Mouse (Mus musculus) megakaryocyte-erythroid progenitor cell, adult 5-6 weeks (primary cell): Measurements from ENCODE around the gene Mcmbp. TPM values are rescaled to one million over a fixed set of nuclear protein-coding genes. Genes with fewer than 3 reads are reported as not detected.

Experiments
- ATAC-seq: replicated peaks from 2 replicates; pipeline ENCODE4 v1.8.0; 2016; ENCODE audit warnings: mild to moderate bottlenecking, inconsistent platforms; ENCODE audit not compliant: severe bottlenecking, poor library complexity, low FRiP score, low TSS enrichment
- total RNA-seq, 2 experiments: library from RNA; stranded (forward) in 1 of 2; stranded (reverse) in 1 of 2; fragments of 200-1000, 215-1000 nt in 1 of 2; fragments of >200 nt in 1 of 2; fragmentation: Nextera tagmentation in 1 of 2; gene quantifications; 2 replicates each; pipeline ENCODE4 v1.2.3; 2014 to 2017

Gene Mcmbp
- total RNA-seq (2014; fragmentation: Nextera tagmentation) (46.5 and 58.2 TPM in 2 replicates), total RNA-seq (2017) (38.7 and 52.8 TPM in 2 replicates)

- ATAC-seq = peak; percentile 68
Observed at GRCm38 (mm10) chr7:128740334-128740733, at the start of gene Mcmbp. Gene Mcmbp, minus strand, starts transcription at chr7:128740495.

- ATAC-seq = no peak
Observed at GRCm38 (mm10) chr7:128790045-128790444, 49.8 kb upstream of the Mcmbp start.

DNA sequence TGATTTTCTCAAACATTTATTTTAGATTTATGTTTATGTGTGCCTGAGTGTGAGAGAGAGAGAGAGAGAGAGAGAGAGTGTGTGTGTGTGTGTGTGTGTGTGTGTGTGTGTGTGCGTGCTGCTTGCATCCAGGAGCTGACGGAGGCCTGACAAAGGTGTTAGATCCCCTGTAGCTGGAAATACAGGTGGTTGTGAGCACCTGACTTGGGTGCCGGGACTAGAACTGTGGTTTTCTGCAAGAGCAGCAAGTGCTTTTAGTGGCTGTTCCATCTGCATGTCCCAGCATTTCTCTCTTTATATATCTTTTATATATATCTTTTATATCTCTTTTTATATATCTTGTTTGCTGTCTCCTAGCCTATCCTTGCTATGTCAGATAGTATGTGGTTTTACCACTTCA is 41.6 kb upstream of the Mcmbp start:
- no peak for ATAC-seq

DNA sequence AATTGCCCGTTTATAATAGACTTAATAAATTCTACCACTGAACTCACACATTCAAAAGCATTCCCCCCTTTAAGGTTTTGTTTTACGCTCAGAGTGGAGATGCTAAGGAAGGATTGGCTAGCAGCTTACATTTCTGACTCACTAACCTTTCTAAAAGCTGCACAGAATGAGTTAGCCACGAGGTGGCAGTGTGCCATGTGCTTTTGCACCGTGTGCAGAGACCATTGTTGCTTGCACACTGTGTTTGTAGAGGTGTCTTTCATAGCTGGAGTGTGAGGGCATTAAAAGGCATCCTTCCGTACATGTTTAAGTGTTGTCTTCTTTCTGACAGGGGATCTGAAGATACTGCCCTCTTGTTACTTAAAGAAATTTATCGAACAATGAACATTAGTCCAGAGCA is 39.0 kb upstream of the Mcmbp start:
- ATAC-seq = peak; percentile 90

- no peak for ATAC-seq
Observed at GRCm38 (mm10) chr7:128777201-128777600, 36.9 kb upstream of the Mcmbp start.

- no peak for ATAC-seq
Observed at GRCm38 (mm10) chr7:128766696-128767095, 26.4 kb upstream of the Mcmbp start.

DNA sequence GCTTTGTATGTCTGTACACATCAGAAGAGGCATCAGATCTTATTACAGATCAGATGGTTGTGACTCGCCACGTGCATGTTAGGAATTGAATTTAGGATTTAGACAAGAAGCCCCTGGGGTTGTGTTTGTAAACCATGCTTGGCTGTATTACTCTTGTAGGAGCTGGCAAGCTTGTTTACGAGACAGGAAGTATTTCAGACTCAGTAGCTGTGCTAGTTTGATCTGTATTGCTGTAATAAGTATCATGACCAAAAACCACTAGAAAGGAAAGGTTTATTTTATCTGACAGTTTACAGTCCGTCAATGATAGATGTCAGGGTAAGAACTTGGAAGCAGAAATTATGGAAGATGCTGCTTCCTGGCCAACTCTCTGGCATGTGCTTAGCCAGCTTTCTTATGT is 18.7 kb upstream of the Mcmbp start:
- no peak for ATAC-seq

DNA sequence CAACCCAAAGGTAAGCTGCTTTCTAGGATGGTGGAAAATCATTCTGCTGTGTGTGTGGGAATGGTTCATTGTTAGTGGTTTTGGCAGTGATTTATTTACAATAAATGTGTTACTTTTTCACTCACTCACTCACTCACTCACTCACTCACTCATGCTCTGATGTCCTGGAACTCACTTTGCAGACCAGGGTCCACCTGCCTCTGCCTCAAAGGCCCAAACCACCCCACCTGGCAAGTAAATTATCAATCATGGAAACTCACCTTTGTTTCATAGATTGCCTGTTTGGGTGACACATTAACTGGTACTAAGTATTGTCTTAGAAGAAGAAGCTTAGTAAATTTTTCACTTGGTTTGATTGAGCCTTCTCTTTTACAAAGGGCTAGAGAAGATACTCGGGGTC is 15.1 kb upstream of the Mcmbp start:
- ATAC-seq = no peak

DNA sequence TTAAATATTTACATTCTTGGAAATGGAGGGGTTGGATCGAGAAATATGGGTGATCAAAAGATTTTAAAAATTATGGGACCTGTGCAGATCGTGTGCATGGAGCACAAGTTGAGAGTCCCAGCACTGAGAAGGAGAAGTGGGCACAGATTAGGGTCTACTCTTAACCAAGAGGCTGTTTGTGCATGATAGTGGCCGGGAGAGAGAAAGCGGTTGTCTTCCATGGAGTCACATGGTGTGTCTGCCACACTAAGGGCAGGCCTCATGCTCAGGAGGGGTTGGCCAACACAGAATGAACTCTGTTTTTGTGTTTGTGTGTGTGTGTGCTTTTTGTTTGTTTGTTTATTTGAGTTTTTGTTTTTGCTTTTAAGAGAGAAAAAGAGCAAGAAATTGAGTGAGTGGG is 11.7 kb upstream of the Mcmbp start:
- ATAC-seq = peak; percentile 50

- ATAC-seq = no peak
Observed at GRCm38 (mm10) chr7:128750296-128750695, 10.0 kb upstream of the Mcmbp start.

DNA sequence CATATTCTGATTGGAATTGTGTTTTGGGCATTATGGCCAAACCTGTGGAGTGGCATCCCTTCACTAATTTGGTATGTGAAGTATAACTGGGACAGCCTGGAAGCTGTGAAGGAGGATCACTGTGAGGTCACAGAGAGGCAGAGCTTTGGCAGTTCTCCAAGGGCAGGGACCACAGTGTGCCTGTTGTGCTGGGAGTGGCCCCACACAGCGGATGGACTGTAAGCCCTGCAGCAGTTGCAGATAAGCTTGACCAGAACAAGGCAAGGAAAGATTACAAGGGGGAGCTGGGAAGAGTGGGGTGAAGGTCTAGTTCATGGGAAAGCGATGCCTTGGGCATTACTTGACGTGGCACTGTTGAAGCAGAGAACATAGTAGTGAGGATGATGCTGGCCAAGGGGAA is 8.5 kb upstream of the Mcmbp start:
- ATAC-seq = peak; percentile 70

DNA sequence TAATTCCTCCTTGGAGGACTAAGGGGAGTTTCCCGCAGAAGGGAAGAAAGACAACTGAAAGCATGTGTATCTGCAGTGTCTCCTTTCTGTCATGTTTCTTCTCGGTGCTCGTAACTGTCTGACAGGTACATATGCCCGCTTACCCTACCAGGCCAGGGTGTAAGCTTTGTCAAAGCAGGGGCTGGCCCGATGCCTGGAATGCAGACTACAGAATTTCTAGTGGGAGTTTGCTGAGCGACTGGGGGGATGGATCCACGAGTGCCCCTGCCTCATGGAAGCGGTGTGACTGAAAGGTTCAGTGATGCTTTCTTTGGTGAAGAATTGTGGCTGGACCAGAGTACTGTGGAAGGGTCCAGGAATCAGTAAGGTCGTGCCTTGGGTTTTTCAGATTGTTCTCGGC is 5.9 kb upstream of the Mcmbp start:
- no peak for ATAC-seq

- peak; percentile 84 for ATAC-seq
Observed at GRCm38 (mm10) chr7:128744684-128745485, 4.6 kb upstream of the Mcmbp start, which contains the start of gene Sec23ip. Gene Sec23ip, plus strand, starts transcription at chr7:128744943.

- ATAC-seq = no peak
Observed at GRCm38 (mm10) chr7:128743898-128744297, 3.6 kb upstream of the Mcmbp start.

DNA sequence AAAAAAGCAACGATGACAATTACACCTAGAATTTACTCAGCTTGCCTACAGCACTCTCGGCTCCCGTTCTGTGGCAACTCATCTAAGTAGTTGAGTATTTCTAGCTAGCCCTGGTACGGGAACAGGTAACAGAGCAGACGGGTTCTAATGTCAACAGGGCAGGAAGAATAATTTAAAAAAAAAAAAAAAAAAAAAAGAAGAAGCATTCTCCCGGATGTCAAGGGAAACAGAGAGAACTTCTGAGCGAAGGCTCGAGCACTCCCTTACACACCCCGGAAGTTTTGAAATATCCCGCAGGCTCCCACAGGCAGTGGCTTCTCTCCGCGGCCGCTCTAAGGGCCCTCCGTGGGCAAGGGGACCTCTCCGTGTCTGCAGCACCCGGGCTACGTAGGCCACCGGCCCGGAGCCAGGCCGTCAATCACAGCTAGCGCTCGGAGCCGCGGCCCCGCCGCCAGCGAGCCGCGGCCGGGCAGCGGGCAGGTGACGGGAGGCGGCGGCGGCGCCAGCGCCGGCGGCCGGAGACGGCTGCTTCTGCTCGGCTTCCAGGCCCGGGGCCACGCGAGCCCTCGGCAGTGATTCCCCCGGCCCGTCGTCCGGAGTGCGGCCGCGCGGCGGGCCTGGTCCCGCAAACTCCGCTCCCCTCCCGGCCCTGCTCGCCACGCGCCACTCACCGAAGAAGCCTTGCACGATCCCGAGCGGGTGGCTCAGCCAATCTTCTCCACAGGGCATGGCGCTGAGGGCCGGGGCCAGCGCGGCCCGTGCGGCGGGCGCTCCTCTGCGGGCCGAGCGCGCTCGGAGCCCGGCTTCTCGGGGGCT is 625 bp downstream of the Mcmbp start:
- ATAC-seq = no peak; the same call in 1 of the 2 replicates

- 0 out of 2 replicates have a peak, but pooled peaks have one; percentile 14 for ATAC-seq
Observed at GRCm38 (mm10) chr7:128739116-128739461, 1.2 kb downstream of the Mcmbp start.

GRCm38 (mm10) chr7:128738041-128738440 is 2.3 kb downstream of the Mcmbp start:
- ATAC-seq = no peak

GRCm38 (mm10) chr7:128731585-128731984 is 8.7 kb downstream of the Mcmbp start:
- no peak for ATAC-seq

DNA sequence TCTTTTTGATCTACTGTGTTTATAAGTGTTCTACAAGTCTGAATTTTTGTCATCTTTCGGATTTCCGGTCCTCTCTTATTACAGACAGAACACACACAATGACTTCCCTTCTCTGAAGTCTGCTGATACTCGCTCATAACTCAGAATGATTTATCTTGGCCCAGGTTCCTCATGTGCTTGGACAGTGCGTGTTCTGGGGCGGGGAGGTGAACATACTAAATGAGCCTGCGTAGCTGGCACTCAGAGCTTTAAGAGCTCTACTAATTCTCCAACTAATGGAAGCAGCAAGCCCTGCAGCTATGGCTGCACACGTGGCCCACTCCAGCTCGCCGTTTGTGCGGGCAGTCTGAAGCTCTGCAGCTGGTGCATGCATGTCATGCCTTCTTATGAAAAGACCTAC is 11.6 kb downstream of the Mcmbp start:
- ATAC-seq = no peak

GRCm38 (mm10) chr7:128727701-128728100 is 12.6 kb downstream of the Mcmbp start:
- ATAC-seq = no peak

DNA sequence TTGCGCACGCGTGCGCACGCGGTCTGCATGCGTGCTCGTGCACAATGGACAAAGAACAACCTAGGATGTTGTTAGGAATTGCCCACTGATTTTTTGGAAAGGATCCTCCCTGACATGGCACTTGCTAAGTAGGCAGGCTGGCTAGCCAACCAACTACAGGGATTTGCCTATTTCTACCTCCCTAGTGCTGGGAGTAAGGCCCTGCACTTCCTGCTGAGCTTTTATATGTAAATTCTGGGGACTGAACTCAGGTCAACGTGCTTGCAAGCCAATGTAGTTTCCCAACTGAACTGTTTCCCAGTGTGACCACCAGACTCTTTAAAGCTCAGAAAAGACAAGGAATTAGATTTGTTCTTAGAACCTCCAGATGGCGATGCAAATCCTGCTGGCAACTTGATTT is 13.3 kb downstream of the Mcmbp start:
- ATAC-seq = no peak
